Mouse (Mus musculus) intestine, embryonic 16.5 days (tissue): ENCODE data around the gene Tanc1. TPM values are rescaled to one million over a fixed set of nuclear protein-coding genes. Genes with fewer than 3 reads are reported as not detected.
A peak's percentile ranks its signal among the peaks of the same experiment; 100 is the strongest.

ENCODE experiments used
- ATAC-seq: fragments of 200-750 bp; cut with Nextera tagmentation; 2 replicates; pipeline ENCODE4 v1.8.0; 2017; ENCODE audit warnings: moderate TSS enrichment, moderate library complexity
- H3K27ac ChIP-seq: fragments of 300-500 bp; sonication (generic); 2 replicates; pipeline ENCODE4 v1.5.1; 2014; ENCODE audit warnings: mild to moderate bottlenecking, low read length
- H3K27me3 ChIP-seq: fragments of 300-500 bp; sonication (generic); replicated peaks from 2 replicates; pipeline ENCODE4 v1.6.1; 2014; ENCODE audit warnings: low read length, control low read depth, mixed read lengths; ENCODE audit not compliant: control insufficient read depth, insufficient read depth
- H3K36me3 ChIP-seq: fragments of 300-500 bp; sonication (generic); 2 replicates; pipeline ENCODE4 v1.6.1; 2014; ENCODE audit warnings: low read length, control low read depth; ENCODE audit not compliant: control insufficient read depth, insufficient read depth
- H3K4me1 ChIP-seq: fragments of 300-500 bp; sonication (generic); 2 replicates; pipeline ENCODE4 v1.6.1; 2014; ENCODE audit warnings: low read length, control low read depth, mixed read lengths; ENCODE audit not compliant: control insufficient read depth, insufficient read depth
- H3K4me2 ChIP-seq: fragments of 300-500 bp; sonication (generic); 2 replicates; pipeline ENCODE4 v1.6.1; 2014; ENCODE audit warnings: low read depth, low read length, control low read depth
- H3K4me3 ChIP-seq: fragments of 300-500 bp; sonication (generic); 2 replicates; pipeline ENCODE4 v1.5.1; 2014; ENCODE audit warnings: mild to moderate bottlenecking, low read length
- H3K9ac ChIP-seq: fragments of 300-500 bp; sonication (generic); 2 replicates; pipeline ENCODE4 v1.6.1; 2014; ENCODE audit warnings: low read depth, low read length
- H3K9me3 ChIP-seq: fragments of 300-500 bp; sonication (generic); 2 replicates; pipeline ENCODE4 v1.6.1; 2016; ENCODE audit warnings: low read length, control low read depth; ENCODE audit not compliant: control insufficient read depth
- WGBS: fragments of 180-500 bp; shearing (Covaris S2); extraction: QIAGEN DNeasy Blood & Tissue Kit; methylation state at CpG from one replicate; pipeline ENCODE4 v1.1.7; 2014; 5-methylcytosine and 5-hydroxymethylcytosine counted together
- polyA plus RNA-seq: library from polyadenylated mRNA; unstranded; fragments of >200 nt; fragmentation: Nextera tagmentation; extraction: Ambion mirVana; gene quantifications from 2 replicates; pipeline ENCODE4 v1.2.1, GENCODE M21; 2015

Tanc1 gene
- polyA plus RNA-seq, 1 experiment from 2014 or later = 20.8 TPM

- no peak overlapping the region for H3K27ac ChIP-seq
- no peak overlapping the region for H3K4me3 ChIP-seq
- H3K4me1 ChIP-seq = peaks cover 38% of the 10 kb centered on the region
- no peak for ATAC-seq
- no peak overlapping the region for H3K4me2 ChIP-seq
- WGBS = 42% methylated on average over 5 of the region's 5 CpGs
- no peaks in the 10 kb centered on the region for H3K9me3 ChIP-seq
- no peaks in the 10 kb centered on the region for H3K27me3 ChIP-seq
- H3K36me3 ChIP-seq = no peaks in the 10 kb centered on the region
- no peak overlapping the region for H3K9ac ChIP-seq
These were observed 44.8 kb downstream of the Tanc1 start for GRCm38 (mm10) chr2:59656680-59657079.

- no peaks in the 10 kb centered on the region for H3K27me3 ChIP-seq
- no peak overlapping the region for H3K27ac ChIP-seq
- no peak overlapping the region for H3K4me3 ChIP-seq
- WGBS = 73% methylated on average over 6 of the region's 6 CpGs
- ATAC-seq = no peak
- no peak overlapping the region for H3K9ac ChIP-seq
- H3K4me2 ChIP-seq = no peak overlapping the region
- no peaks in the 10 kb centered on the region for H3K36me3 ChIP-seq
- H3K9me3 ChIP-seq = no peaks in the 10 kb centered on the region
- peaks cover 29% of the 10 kb centered on the region for H3K4me1 ChIP-seq
These were observed 47.8 kb downstream of the Tanc1 start for GRCm38 (mm10) chr2:59659686-59660085.

GRCm38 (mm10) chr2:59660891-59661805, 49.3 kb downstream of the Tanc1 start:
- H3K9me3 ChIP-seq = no peaks in the 10 kb centered on the region
- H3K4me1 ChIP-seq = peaks cover 29% of the 10 kb centered on the region
- WGBS = 33% methylated on average over 16 of the region's 16 CpGs
- peak overlapping the region; percentile 28 for H3K4me2 ChIP-seq
- ATAC-seq = peak; percentile 59
- peak overlapping the region; percentile 13; the same call in 1 of the 2 replicates for H3K9ac ChIP-seq
- no peaks in the 10 kb centered on the region for H3K36me3 ChIP-seq
- H3K27me3 ChIP-seq = no peaks in the 10 kb centered on the region
- H3K4me3 ChIP-seq = no peak overlapping the region
- peak overlapping the region; percentile 31 for H3K27ac ChIP-seq

- WGBS = 66% methylated on average over 16 of the region's 16 CpGs
- H3K4me2 ChIP-seq = no peak overlapping the region
- no peak overlapping the region for H3K4me3 ChIP-seq
These were observed 53.1 kb downstream of the Tanc1 start for GRCm38 (mm10) chr2:59664803-59665567.

GRCm38 (mm10) chr2:59666533-59666932, 54.7 kb downstream of the Tanc1 start:
- no peak overlapping the region for H3K4me3 ChIP-seq
- H3K27me3 ChIP-seq = no peaks in the 10 kb centered on the region
- peaks cover 30% of the 10 kb centered on the region for H3K4me1 ChIP-seq
- WGBS = 72% methylated on average over 5 of the region's 5 CpGs
- no peaks in the 10 kb centered on the region for H3K9me3 ChIP-seq
- ATAC-seq = no peak
- H3K27ac ChIP-seq = no peak overlapping the region
- no peak overlapping the region for H3K9ac ChIP-seq
- no peak overlapping the region for H3K4me2 ChIP-seq
- H3K36me3 ChIP-seq = no peaks in the 10 kb centered on the region

More at GRCm38 (mm10) chr2:59664803-59665567, 53.1 kb downstream of the Tanc1 start:
- H3K9ac ChIP-seq = no peak overlapping the region
- no peak for ATAC-seq
- H3K4me1 ChIP-seq = peaks cover 32% of the 10 kb centered on the region
- no peak overlapping the region for H3K27ac ChIP-seq
- no peaks in the 10 kb centered on the region for H3K9me3 ChIP-seq
- H3K36me3 ChIP-seq = no peaks in the 10 kb centered on the region
- no peaks in the 10 kb centered on the region for H3K27me3 ChIP-seq

GRCm38 (mm10) chr2:59670087-59671060, 58.5 kb downstream of the Tanc1 start:
- no peaks in the 10 kb centered on the region for H3K27me3 ChIP-seq
- peaks cover 55% of the 10 kb centered on the region for H3K4me1 ChIP-seq
- 38% methylated on average over 15 of the region's 15 CpGs for WGBS
- no peaks in the 10 kb centered on the region for H3K36me3 ChIP-seq
- H3K4me2 ChIP-seq = peak overlapping the region; percentile 45
- H3K27ac ChIP-seq = peak overlapping the region; percentile 96
- H3K4me3 ChIP-seq = peak overlapping the region; percentile 9; the same call in 1 of the 2 replicates
- peak; percentile 95 for ATAC-seq
- peak overlapping the region; percentile 40; the same call in 1 of the 2 replicates for H3K9ac ChIP-seq
- H3K9me3 ChIP-seq = no peaks in the 10 kb centered on the region

GRCm38 (mm10) chr2:59671671-59672070, 59.8 kb downstream of the Tanc1 start:
- H3K4me1 ChIP-seq = peaks cover 60% of the 10 kb centered on the region
- no peak for ATAC-seq
- no peak overlapping the region for H3K27ac ChIP-seq
- 70% methylated on average over 8 of the region's 8 CpGs for WGBS
- H3K36me3 ChIP-seq = no peaks in the 10 kb centered on the region
- no peak overlapping the region for H3K4me2 ChIP-seq
- H3K9ac ChIP-seq = no peak overlapping the region
- H3K9me3 ChIP-seq = no peaks in the 10 kb centered on the region
- no peaks in the 10 kb centered on the region for H3K27me3 ChIP-seq
- H3K4me3 ChIP-seq = no peak overlapping the region

- Histone ChIP-seq H3K36me3 (no peaks in the 10 kb centered on the region), H3K27me3 (no peaks in the 10 kb centered on the region), H3K4me1 (peaks cover 62% of the 10 kb centered on the region), H3K9ac (0 out of 2 replicates have a peak overlapping the region, but pooled peaks have one; percentile 1), H3K9me3 (no peaks in the 10 kb centered on the region), H3K4me3 (no peak overlapping the region), H3K4me2 (no peak overlapping the region), H3K27ac (no peak overlapping the region)
- 58% methylated on average over 4 of the region's 4 CpGs for WGBS
- no peak for ATAC-seq
These were observed 60.2 kb downstream of the Tanc1 start for GRCm38 (mm10) chr2:59672086-59672485.
